ENCODE assay signal across 13 mouse cellular contexts in genomic region chrX:36906539-36906938, GRCm38 (mm10). TPM values are rescaled to one million over a fixed set of nuclear protein-coding genes. Genes with fewer than 3 reads are reported as not detected.
DNase-seq lines count a peak whose midpoint lies in the region; TF ChIP-seq lines count a peak whose summit lies in the region.
"Had no signal": no experiment of that assay in that cellular context is flagged by ENCODE, and none has a peak within 500 bp of the region (broad histone marks: within the 10 kb centered on the region; RNA-seq: fewer than 3 reads in every experiment).

No protein-coding gene starts in this region.

- TF ChIP-seq CTCF in gastrocnemius, adult 2 months (IDR thresholded peaks at IDR 0.05), result peak; percentile 27; the same call in 1 of the 2 replicates
- TF ChIP-seq CTCF in lung, adult 2 months (IDR thresholded peaks at IDR 0.05; ENCODE audit: insufficient read depth, low read length), result peak; percentile 11; the same call in 1 of the 2 replicates
- 0 out of 2 replicates have a peak, but pooled peaks have one; percentile 9 for TF ChIP-seq CTCF in cortical plate, adult 2 months (IDR thresholded peaks at IDR 0.05; ENCODE audit: extremely low read depth, insufficient read depth, low read length)

- DNase-seq in gastrocnemius, adult 2 months, result no peak
- no peak for DNase-seq in gastrocnemius, postnatal 4 days (ENCODE audit: low spot score in 2 of 2)
- no peak for DNase-seq in lung, adult 2 months
- no peak for DNase-seq in lung, adult 18-20 months
- DNase-seq in ES-CJ7 (ENCODE audit: low read depth, low spot score), result peak; percentile 6
- DNase-seq in left cerebral cortex, adult 11 months (ENCODE audit: low spot score), result no peak
- DNase-seq in adrenal gland, adult 2 months, result no peak
- DNase-seq: cerebellum, postnatal 25 days; left cerebral cortex, postnatal 4 days; spleen, adult 18-20 months had no signal

- WGBS in lung, adult 2 months, result 36% methylated on average over 5 of the region's 5 CpGs

- TF ChIP-seq POLR2A in lung, adult 2 months (IDR thresholded peaks at IDR 0.05; ENCODE audit: borderline replicate concordance, extremely low read depth, low read depth, low read length), result no peak
- no peak for TF ChIP-seq POLR2A in cortical plate, adult 2 months (IDR thresholded peaks at IDR 0.05; ENCODE audit: extremely low read depth, insufficient read depth, low read length)

- H3K4me1 ChIP-seq in lung, adult 2 months (ENCODE audit: control insufficient read depth, insufficient read depth, low read length), result peaks cover 3% of the 10 kb centered on the region; the same call in 1 of the 2 replicates
- no peaks in the 10 kb centered on the region for H3K4me1 ChIP-seq in cortical plate, adult 2 months (ENCODE audit: control insufficient read depth, insufficient read depth, low read length)

- intact Hi-C loops in gastrocnemius, adult 2 months (cut with DNase I), result loop anchor here (5.0 to 10.0 kb wide), 2 partner anchors 74 to 142 kb away; no protein-coding TSS in a partner anchor

- no peak overlapping the region for H3K4me3 ChIP-seq in gastrocnemius, adult 2 months
- no peak overlapping the region for H3K4me3 ChIP-seq in lung, adult 2 months (replicated peaks; ENCODE audit: extremely low read depth, low read depth, low read length)
- no peak overlapping the region for H3K4me3 ChIP-seq in cortical plate, adult 2 months (ENCODE audit: insufficient read depth, low read length)
- H3K4me3 ChIP-seq: erythroblast, embryonic 14.5 days had no signal

- no peak overlapping the region for H3K27ac ChIP-seq in gastrocnemius, adult 2 months
- no peak overlapping the region for H3K27ac ChIP-seq in cortical plate, adult 2 months (ENCODE audit: insufficient read depth, low read length)
- H3K27ac ChIP-seq: liver, embryonic 14.5 days had no signal

RNA-seq across cellular contexts. Expression of gene Nkrf, which starts 3.8 kb away (rescaled TPM):
- 1 to 10 TPM; 2.7 to 2.9 TPM for total RNA-seq in gastrocnemius, adult 2 months (2021)
- 1 to 10 TPM; 3.5 to 4.1 TPM for total RNA-seq in gastrocnemius, postnatal 4 days (2021)
- polyA plus RNA-seq in lung, adult 2 months (2012; rRNA removed), result 0.48 and 0.80 TPM in 2 replicates
- 16.5 and 16.7 TPM in 2 replicates for polyA plus RNA-seq in cortical plate, adult 2 months (2012; rRNA removed)
- 10 to 100 TPM in 1 of 2 experiments, 1 to 10 TPM in 1; 9.2 to 15.3 TPM for total RNA-seq in adrenal gland, adult 2 months (2021)
- polyA plus RNA-seq in adrenal gland, adult 2 months (2012; rRNA removed), result 0.09 and 0.12 TPM in 2 replicates

RNA-seq across cellular contexts. Expression of gene C330007P06Rik, which starts 32.6 kb away (rescaled TPM):
- 10 to 100 TPM; 12.0 TPM for total RNA-seq in gastrocnemius, adult 2 months (2021)
- total RNA-seq in gastrocnemius, postnatal 4 days (2021), result 10 to 100 TPM; 16.1 to 16.8 TPM
- 18.6 and 22.7 TPM in 2 replicates for polyA plus RNA-seq in lung, adult 2 months (2012; rRNA removed)
- 23.2 and 26.0 TPM in 2 replicates for polyA plus RNA-seq in cortical plate, adult 2 months (2012; rRNA removed)
- total RNA-seq in adrenal gland, adult 2 months (2021), result 10 to 100 TPM; 47.8 to 56.8 TPM
- 8.8 and 10.1 TPM in 2 replicates for polyA plus RNA-seq in adrenal gland, adult 2 months (2012; rRNA removed)

RNA-seq across cellular contexts. Expression of gene Ube2a, which starts 32.8 kb away (rescaled TPM):
- 10 to 100 TPM; 37.7 to 40.0 TPM for total RNA-seq in gastrocnemius, adult 2 months (2021)
- total RNA-seq in gastrocnemius, postnatal 4 days (2021), result 10 to 100 TPM; 40.0 to 50.1 TPM
- polyA plus RNA-seq in lung, adult 2 months (2012; rRNA removed), result 23.1 and 27.1 TPM in 2 replicates
- 41.1 and 44.7 TPM in 2 replicates for polyA plus RNA-seq in cortical plate, adult 2 months (2012; rRNA removed)
- 10 to 100 TPM; 66.8 to 74.4 TPM for total RNA-seq in adrenal gland, adult 2 months (2021)
- polyA plus RNA-seq in adrenal gland, adult 2 months (2012; rRNA removed), result 33.2 and 38.6 TPM in 2 replicates
